Mouse (Mus musculus): ENCODE measurements around the gene Hirip3. TPM values are rescaled to one million over a fixed set of nuclear protein-coding genes. Genes with fewer than 3 reads are reported as not detected.
A peak's percentile ranks its signal among the peaks of the same experiment; 100 is the strongest.

The Hirip3 gene
- total RNA-seq (2021), result 10 to 100 TPM; 29.0 to 31.9 TPM
- long read RNA-seq, experiment 1, partial matches to known transcripts, result 8 of 21 reads
- long read RNA-seq, experiment 1, other reads (novel, unspliced or antisense), result 9 of 21 reads
- long read RNA-seq, experiment 2, partial matches to known transcripts, result 1 of 10 reads
- long read RNA-seq, experiment 2, other reads (novel, unspliced or antisense), result 5 of 10 reads

GRCm38 (mm10) chr7:126861429-126862130 lies at the start of gene Hirip3:
Gene Hirip3 (plus strand): TSS chr7:126861972.
- DNase-seq (ENCODE audit: low spot score in 2 of 2), result peak; percentile 96 to 97

GRCm38 (mm10) chr7:126815726-126816222 lies 46.0 kb upstream of the Hirip3 start:
- no peak for DNase-seq (ENCODE audit: low spot score in 2 of 2)

- DNase-seq (ENCODE audit: low spot score in 2 of 2), result no peak
Measured at GRCm38 (mm10) chr7:126816494-126816893, 45.3 kb upstream of the Hirip3 start.

GRCm38 (mm10) chr7:126817595-126817994 lies 44.2 kb upstream of the Hirip3 start:
- DNase-seq (ENCODE audit: low spot score in 2 of 2), result no peak

GRCm38 (mm10) chr7:126818818-126819217 lies 43.0 kb upstream of the Hirip3 start:
- no peak for DNase-seq (ENCODE audit: low spot score in 2 of 2)

DNA sequence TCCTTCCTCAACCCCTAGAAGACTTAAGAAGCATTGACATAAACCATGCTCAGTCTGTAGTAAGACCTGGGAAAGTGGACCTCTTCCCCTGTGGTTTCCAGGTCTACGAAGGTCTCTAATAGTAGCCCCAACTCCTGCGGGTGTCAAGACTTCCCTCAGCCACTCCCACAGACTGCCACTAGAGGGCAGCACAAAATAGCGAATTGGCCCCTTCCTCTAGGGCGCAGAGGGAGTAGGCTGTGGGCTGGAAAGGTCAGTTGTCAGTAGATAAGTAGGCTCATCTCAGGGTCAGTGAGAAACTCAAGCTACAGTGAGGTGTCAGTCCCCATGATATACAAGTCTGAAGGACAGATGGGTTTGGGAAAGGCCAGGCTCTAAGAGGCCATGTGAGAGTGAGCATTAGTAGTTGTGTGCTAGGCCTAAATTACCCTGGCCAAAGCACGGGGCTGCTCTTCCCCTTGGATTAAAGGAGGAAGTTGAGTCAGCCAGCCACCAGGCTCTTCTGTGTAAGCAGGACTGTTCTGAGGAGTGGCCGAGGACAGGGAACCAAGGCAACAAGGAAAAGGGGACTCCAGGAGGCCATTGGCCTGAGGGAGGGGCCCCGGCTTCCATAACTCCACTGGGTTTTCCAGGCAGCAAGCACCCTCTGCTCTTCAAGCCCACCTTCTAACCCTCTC lies 39.8 kb upstream of the Hirip3 start:
- peak; percentile 80 to 88 for DNase-seq (ENCODE audit: low spot score in 2 of 2)

GRCm38 (mm10) chr7:126822741-126823140 lies 39.0 kb upstream of the Hirip3 start:
- no peak for DNase-seq (ENCODE audit: low spot score in 2 of 2)

GRCm38 (mm10) chr7:126823202-126823711 lies 38.5 kb upstream of the Hirip3 start:
- peak in 1 of 2 experiments; percentile 42 for DNase-seq (ENCODE audit: low spot score in 2 of 2)

GRCm38 (mm10) chr7:126823940-126824339 lies 37.8 kb upstream of the Hirip3 start:
- DNase-seq (ENCODE audit: low spot score in 2 of 2), result no peak

- no peak for DNase-seq (ENCODE audit: low spot score in 2 of 2)
Measured at GRCm38 (mm10) chr7:126825403-126825802, 36.4 kb upstream of the Hirip3 start.

- no peak for DNase-seq (ENCODE audit: low spot score in 2 of 2)
Measured at GRCm38 (mm10) chr7:126825952-126826351, 35.8 kb upstream of the Hirip3 start.

GRCm38 (mm10) chr7:126831539-126831938 lies 30.2 kb upstream of the Hirip3 start, which contains the start of gene 4930451I11Rik:
Gene 4930451I11Rik (minus strand): TSS chr7:126831639.
- no peak for DNase-seq (ENCODE audit: low spot score in 2 of 2)

- peak; percentile 77 to 83 for DNase-seq (ENCODE audit: low spot score in 2 of 2)
Measured at GRCm38 (mm10) chr7:126832036-126832598, 29.7 kb upstream of the Hirip3 start.

- no peak for DNase-seq (ENCODE audit: low spot score in 2 of 2)
Measured at GRCm38 (mm10) chr7:126833294-126833693, 28.5 kb upstream of the Hirip3 start.

- DNase-seq (ENCODE audit: low spot score in 2 of 2), result no peak
Measured at GRCm38 (mm10) chr7:126843276-126843675, 18.5 kb upstream of the Hirip3 start.

DNA sequence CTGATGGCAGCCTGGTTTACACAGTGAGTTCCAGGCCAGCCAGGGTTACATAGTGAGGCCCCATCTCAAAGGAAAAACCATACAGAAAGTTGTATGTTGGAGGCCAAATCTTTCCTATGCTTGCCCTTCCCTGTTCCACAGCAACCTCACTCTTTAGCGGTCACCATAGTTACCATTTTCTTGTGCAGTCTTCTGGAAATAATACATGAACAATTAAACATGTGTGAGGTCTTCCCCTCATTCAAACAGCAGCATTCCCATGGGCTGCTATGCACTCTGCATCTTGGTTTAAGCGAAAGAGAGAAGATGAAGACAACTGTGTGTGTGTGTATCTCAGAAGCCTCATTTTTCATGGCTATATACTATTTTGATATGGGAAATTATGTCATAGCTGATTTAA lies 16.3 kb upstream of the Hirip3 start:
- DNase-seq (ENCODE audit: low spot score in 2 of 2), result no peak

- no peak for DNase-seq (ENCODE audit: low spot score in 2 of 2)
Measured at GRCm38 (mm10) chr7:126847116-126847420, 14.7 kb upstream of the Hirip3 start, which contains the start of gene Doc2a. Gene Doc2a (plus strand): TSS chr7:126847416.

- DNase-seq (ENCODE audit: low spot score in 2 of 2), result no peak
Measured at GRCm38 (mm10) chr7:126847421-126848398, 14.1 kb upstream of the Hirip3 start.

- peak in 1 of 2 experiments; percentile 59 for DNase-seq (ENCODE audit: low spot score in 2 of 2)
Measured at GRCm38 (mm10) chr7:126848794-126849193, 13.0 kb upstream of the Hirip3 start.

DNA sequence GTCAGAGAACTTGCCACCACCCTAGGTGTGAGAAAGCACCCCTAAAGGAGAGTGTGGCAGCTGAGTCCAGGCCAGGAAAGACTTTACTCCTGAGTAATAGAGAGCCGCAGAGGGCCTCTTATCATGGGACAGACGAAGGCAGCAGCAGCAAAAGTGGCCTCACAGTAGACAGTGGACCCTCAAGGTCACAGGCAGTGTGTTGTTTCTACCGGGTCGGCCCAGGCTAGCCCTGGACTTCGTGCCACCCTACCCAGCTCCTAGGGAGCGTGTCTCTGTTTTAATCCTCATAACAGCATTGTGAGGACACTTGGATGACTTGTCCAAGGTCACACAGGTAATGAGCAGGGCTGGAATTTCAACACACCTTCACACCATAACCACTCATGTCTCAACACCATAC lies 11.6 kb upstream of the Hirip3 start:
- DNase-seq (ENCODE audit: low spot score in 2 of 2), result no peak

All from left cerebral cortex, adult 18-20 months (tissue).